Mouse (Mus musculus) embryonic facial prominence, embryonic 10.5 days (tissue): ENCODE measurements around the gene Meis1. TPM values are rescaled to one million over a fixed set of nuclear protein-coding genes. Genes with fewer than 3 reads are reported as not detected.

Experiments
- DNase-seq: peaks from one replicate; pipeline ENCODE4 v3.0.0-alpha.2; 2017; ENCODE audit warnings: low spot score
- H3K27ac ChIP-seq: fragments of 300-500 bp; sonication (generic); replicated peaks from 2 replicates; pipeline ENCODE4 v1.5.1; 2016; ENCODE audit warnings: mild to moderate bottlenecking
- H3K27me3 ChIP-seq: fragments of 300-500 bp; sonication (generic); replicated peaks from 2 replicates; pipeline ENCODE4 v1.6.1; 2016; ENCODE audit warnings: low read depth, mild to moderate bottlenecking; ENCODE audit not compliant: poor library complexity, severe bottlenecking
- H3K36me3 ChIP-seq: fragments of 300-500 bp; sonication (generic); replicated peaks from 2 replicates; pipeline ENCODE4 v1.6.1; 2016; ENCODE audit warnings: mild to moderate bottlenecking, moderate library complexity
- H3K4me1 ChIP-seq: fragments of 300-500 bp; sonication (generic); 2 replicates; pipeline ENCODE4 v1.6.1; 2016
- H3K4me3 ChIP-seq: fragments of 300-500 bp; sonication (generic); 2 replicates; pipeline ENCODE4 v1.5.1; 2016; ENCODE audit warnings: mild to moderate bottlenecking, moderate library complexity
- H3K9me3 ChIP-seq: fragments of 300-500 bp; sonication (generic); 2 replicates; pipeline ENCODE4 v1.6.1; 2016; ENCODE audit warnings: mild to moderate bottlenecking
- WGBS: fragments of 180-500 bp; shearing (Covaris S2); methylation state at CpG from one replicate; pipeline ENCODE4 v1.1.7; 2016; 5-methylcytosine and 5-hydroxymethylcytosine counted together
- polyA plus RNA-seq: library from polyadenylated mRNA; unstranded; fragments of >200 nt; fragmentation: Nextera tagmentation; extraction: Ambion mirVana; gene quantifications from 2 replicates; pipeline ENCODE4 v1.2.1, GENCODE M21; 2016

Gene Meis1
- polyA plus RNA-seq, 1 experiment from 2014 or later = 73.3 TPM

GRCm38 (mm10) chr11:18996767-18997166 is 22.0 kb downstream of the Meis1 start:
- WGBS = 95% methylated on average over 4 of the region's 4 CpGs
- H3K36me3 ChIP-seq = peaks cover 97% of the 10 kb centered on the region
- H3K9me3 ChIP-seq = no peaks in the 10 kb centered on the region
- H3K27ac ChIP-seq = no peak overlapping the region
- H3K4me3 ChIP-seq = no peak overlapping the region
- no peak for DNase-seq
- H3K27me3 ChIP-seq = no peaks in the 10 kb centered on the region
- no peaks in the 10 kb centered on the region; the same call in 1 of the 2 replicates for H3K4me1 ChIP-seq

- no peaks in the 10 kb centered on the region; the same call in 1 of the 2 replicates for H3K4me1 ChIP-seq
- no peak overlapping the region for H3K4me3 ChIP-seq
- H3K27ac ChIP-seq = no peak overlapping the region
- H3K27me3 ChIP-seq = no peaks in the 10 kb centered on the region
- H3K9me3 ChIP-seq = no peaks in the 10 kb centered on the region
- 94% methylated on average over 2 of the region's 2 CpGs for WGBS
- H3K36me3 ChIP-seq = peaks cover 97% of the 10 kb centered on the region
- no peak for DNase-seq
These were observed 22.5 kb downstream of the Meis1 start for GRCm38 (mm10) chr11:18996289-18996688.

- Histone ChIP-seq H3K27ac (no peak overlapping the region), H3K4me3 (no peak overlapping the region), H3K9me3 (no peaks in the 10 kb centered on the region), H3K4me1 (peaks cover 10% of the 10 kb centered on the region), H3K36me3 (peaks cover 91% of the 10 kb centered on the region), H3K27me3 (no peaks in the 10 kb centered on the region)
- DNase-seq = no peak
- 79% methylated on average over 6 of the region's 6 CpGs for whole genome bisulfite sequencing
These were observed 26.0 kb downstream of the Meis1 start for GRCm38 (mm10) chr11:18992796-18993195.

GRCm38 (mm10) chr11:18990244-18990677 is 28.5 kb downstream of the Meis1 start:
- H3K4me3 ChIP-seq = no peak overlapping the region
- H3K27ac ChIP-seq = no peak overlapping the region
- WGBS = 79% methylated on average over 6 of the region's 6 CpGs
- no peaks in the 10 kb centered on the region for H3K27me3 ChIP-seq
- DNase-seq = no peak
- H3K9me3 ChIP-seq = no peaks in the 10 kb centered on the region
- peaks cover 10% of the 10 kb centered on the region for H3K4me1 ChIP-seq
- H3K36me3 ChIP-seq = peaks cover 91% of the 10 kb centered on the region

- Histone ChIP-seq H3K9me3 (no peaks in the 10 kb centered on the region), H3K4me3 (no peak overlapping the region), H3K27ac (no peak overlapping the region)
These were observed 29.0 kb downstream of the Meis1 start for GRCm38 (mm10) chr11:18989669-18990243.

GRCm38 (mm10) chr11:18988637-18989263 is 30.0 kb downstream of the Meis1 start:
- Histone ChIP-seq H3K4me1 (peaks cover 15% of the 10 kb centered on the region), H3K27me3 (no peaks in the 10 kb centered on the region), H3K27ac (no peak overlapping the region), H3K9me3 (no peaks in the 10 kb centered on the region), H3K36me3 (peaks cover 86% of the 10 kb centered on the region), H3K4me3 (no peak overlapping the region)
- DNase-seq = no peak
- 78% methylated on average over 4 of the region's 4 CpGs for WGBS

More at GRCm38 (mm10) chr11:18989669-18990243, 29.0 kb downstream of the Meis1 start:
- DNase-seq = no peak
- Histone ChIP-seq H3K4me1 (peaks cover 10% of the 10 kb centered on the region), H3K36me3 (peaks cover 86% of the 10 kb centered on the region), H3K27me3 (no peaks in the 10 kb centered on the region)
- WGBS = 62% methylated on average over 6 of the region's 6 CpGs

GRCm38 (mm10) chr11:18983813-18984212 is 35.0 kb downstream of the Meis1 start:
- H3K36me3 ChIP-seq = peaks cover 52% of the 10 kb centered on the region
- DNase-seq = no peak
- peaks cover 40% of the 10 kb centered on the region for H3K4me1 ChIP-seq
- H3K9me3 ChIP-seq = no peaks in the 10 kb centered on the region
- 92% methylated on average over 2 of the region's 2 CpGs for WGBS
- no peak overlapping the region for H3K4me3 ChIP-seq
- H3K27ac ChIP-seq = no peak overlapping the region
- H3K27me3 ChIP-seq = no peaks in the 10 kb centered on the region

- Histone ChIP-seq H3K4me1 (peaks cover 40% of the 10 kb centered on the region), H3K27me3 (no peaks in the 10 kb centered on the region), H3K36me3 (peaks cover 48% of the 10 kb centered on the region), H3K9me3 (no peaks in the 10 kb centered on the region), H3K27ac (no peak overlapping the region), H3K4me3 (no peak overlapping the region)
- 87% methylated on average over 7 of the region's 7 CpGs for WGBS
- DNase-seq = no peak
These were observed 35.5 kb downstream of the Meis1 start for GRCm38 (mm10) chr11:18983294-18983693.

GRCm38 (mm10) chr11:18982331-18982730 is 36.5 kb downstream of the Meis1 start:
- 30% methylated on average over 3 of the region's 3 CpGs for WGBS
- peak overlapping the region; percentile 63; the same call in 1 of the 2 replicates for H3K27ac ChIP-seq
- no peaks in the 10 kb centered on the region for H3K9me3 ChIP-seq
- H3K27me3 ChIP-seq = no peaks in the 10 kb centered on the region
- no peak overlapping the region for H3K4me3 ChIP-seq
- DNase-seq = peak; percentile 37
- H3K36me3 ChIP-seq = peaks cover 38% of the 10 kb centered on the region
- H3K4me1 ChIP-seq = peaks cover 45% of the 10 kb centered on the region

GRCm38 (mm10) chr11:18981367-18981766 is 37.4 kb downstream of the Meis1 start:
- DNase-seq = no peak
- 49% methylated on average over 4 of the region's 4 CpGs for WGBS
- Histone ChIP-seq H3K4me1 (peaks cover 45% of the 10 kb centered on the region), H3K36me3 (peaks cover 28% of the 10 kb centered on the region), H3K27ac (no peak overlapping the region), H3K9me3 (no peaks in the 10 kb centered on the region), H3K4me3 (no peak overlapping the region), H3K27me3 (no peaks in the 10 kb centered on the region)

GRCm38 (mm10) chr11:18980615-18981014 is 38.2 kb downstream of the Meis1 start:
- 55% methylated on average over 5 of the region's 5 CpGs for WGBS
- H3K27ac ChIP-seq = no peak overlapping the region
- peaks cover 26% of the 10 kb centered on the region for H3K36me3 ChIP-seq
- DNase-seq = no peak
- peaks cover 45% of the 10 kb centered on the region for H3K4me1 ChIP-seq
- no peaks in the 10 kb centered on the region for H3K9me3 ChIP-seq
- no peak overlapping the region for H3K4me3 ChIP-seq
- no peaks in the 10 kb centered on the region for H3K27me3 ChIP-seq

GRCm38 (mm10) chr11:18975087-18975486 is 43.7 kb downstream of the Meis1 start:
- Histone ChIP-seq H3K4me3 (no peak overlapping the region), H3K27ac (no peak overlapping the region), H3K9me3 (no peaks in the 10 kb centered on the region), H3K36me3 (peaks cover 26% of the 10 kb centered on the region), H3K27me3 (no peaks in the 10 kb centered on the region), H3K4me1 (peaks cover 16% of the 10 kb centered on the region)
- 92% methylated on average over 1 of the region's 1 CpGs for WGBS
- no peak for DNase-seq

- 33% methylated on average over 3 of the region's 3 CpGs for WGBS
- Histone ChIP-seq H3K4me3 (no peak overlapping the region), H3K27ac (no peak overlapping the region), H3K4me1 (peaks cover 16% of the 10 kb centered on the region), H3K36me3 (peaks cover 35% of the 10 kb centered on the region), H3K27me3 (no peaks in the 10 kb centered on the region), H3K9me3 (no peaks in the 10 kb centered on the region)
- peak; percentile 24 for DNase-seq
These were observed 45.0 kb downstream of the Meis1 start for GRCm38 (mm10) chr11:18973808-18974207.
